Mouse (Mus musculus) kidney, postnatal 10 days (tissue): ENCODE results near the gene Gnb3.
"Not testable (repeated sequence)": the region's sequence is repeated elsewhere in the genome, so short reads cannot be mapped to it uniquely, and the experiment has no call there.

Experiments used
- DNase-seq: peaks from one replicate; pipeline ENCODE4 v3.0.0; 2021; ENCODE audit warnings: mixed read lengths

Gene Gnb3

DNA sequence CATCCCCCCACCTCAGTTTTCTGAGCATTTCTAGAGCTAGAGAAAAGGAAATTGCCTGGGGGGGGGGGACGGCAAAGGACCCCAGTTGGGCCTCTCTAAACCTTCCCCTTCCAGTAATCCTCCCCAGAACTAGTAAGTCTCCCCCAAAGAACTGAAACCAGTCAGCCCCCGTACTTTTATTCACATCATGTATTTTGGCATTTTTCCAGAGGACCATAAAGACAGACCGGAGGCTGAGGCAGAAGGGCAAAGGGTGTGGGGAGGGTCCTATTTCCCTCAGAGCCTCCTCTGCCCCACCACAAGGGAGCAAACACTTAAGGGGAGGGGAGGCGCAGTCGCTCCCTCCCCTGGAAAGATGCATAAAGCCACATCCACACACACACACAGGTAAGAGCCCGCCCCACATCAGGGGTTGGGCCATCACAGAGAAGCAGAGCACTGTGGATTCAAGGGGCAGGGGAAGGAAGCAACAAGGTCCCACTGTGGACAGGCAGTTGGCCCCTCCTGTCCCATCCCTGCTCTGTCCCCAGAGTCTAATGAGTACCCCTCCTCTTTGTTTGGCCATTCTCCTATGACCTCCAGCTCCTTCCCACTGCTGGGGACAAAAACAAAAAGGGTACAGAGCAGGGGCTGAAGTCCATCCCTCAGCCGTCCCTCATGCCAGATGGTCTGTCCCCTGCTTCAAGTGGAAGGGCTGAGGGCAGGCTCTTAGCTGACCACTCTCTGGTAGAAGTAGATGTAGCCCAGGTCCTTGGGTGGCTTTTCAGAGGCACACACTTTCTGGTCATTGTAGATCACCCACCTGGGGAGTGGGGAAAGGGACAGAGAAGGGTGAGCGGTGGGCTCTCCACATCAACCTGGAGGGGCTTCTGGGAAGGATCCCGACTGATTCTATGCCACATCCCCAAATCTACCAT, 25.0 kb downstream of the Gnb3 start:
- DNase-seq = no peak

DNA sequence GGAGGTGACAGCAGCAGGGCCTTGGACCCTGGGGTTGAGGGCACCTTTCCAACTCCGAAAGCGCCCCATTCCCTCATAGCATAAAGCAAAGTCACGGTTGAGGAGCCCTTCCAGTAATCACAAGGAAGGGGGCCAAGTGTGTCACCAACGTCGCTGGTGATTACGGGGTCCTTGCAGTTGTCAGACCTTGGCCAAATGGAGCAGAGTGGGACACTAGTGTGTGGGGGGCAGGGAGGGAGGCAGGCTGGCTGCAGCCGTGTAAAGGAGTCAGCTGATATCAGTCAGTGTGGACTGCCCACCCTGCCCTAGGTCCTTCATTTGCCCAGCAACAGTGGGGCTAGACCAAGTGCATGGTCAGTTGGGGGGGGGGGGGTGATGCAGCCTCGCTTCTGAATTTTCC, 25.6 kb downstream of the Gnb3 start:
- peak; percentile 58 for DNase-seq

- DNase-seq = peak; percentile 94
These were observed 26.1 kb downstream of the Gnb3 start, which contains the start of gene Tpi1 for GRCm38 (mm10) chr6:124813933-124814332. Tpi1 (minus strand) TSS chr6:124814296.

DNA sequence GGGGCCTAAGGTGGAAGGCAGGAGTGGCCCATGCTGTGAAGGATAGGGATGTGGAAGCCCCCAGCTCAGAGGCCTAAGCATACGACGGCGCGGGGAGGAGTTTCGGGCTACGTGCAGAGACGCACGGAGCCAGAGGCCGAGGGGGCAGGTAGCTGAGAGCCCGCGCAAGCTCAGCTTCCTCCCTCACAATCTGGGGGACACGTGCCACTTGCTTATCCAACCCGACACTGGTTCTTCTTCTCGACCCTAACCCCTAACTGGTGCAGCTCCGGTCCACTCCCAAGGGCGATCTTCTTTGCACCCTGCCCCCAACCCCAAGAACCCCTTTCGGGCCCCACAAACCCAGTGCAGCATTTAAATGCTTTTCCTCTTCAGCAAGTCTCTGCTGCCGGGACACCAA, 26.6 kb downstream of the Gnb3 start:
- peak; percentile 79 for DNase-seq

DNA sequence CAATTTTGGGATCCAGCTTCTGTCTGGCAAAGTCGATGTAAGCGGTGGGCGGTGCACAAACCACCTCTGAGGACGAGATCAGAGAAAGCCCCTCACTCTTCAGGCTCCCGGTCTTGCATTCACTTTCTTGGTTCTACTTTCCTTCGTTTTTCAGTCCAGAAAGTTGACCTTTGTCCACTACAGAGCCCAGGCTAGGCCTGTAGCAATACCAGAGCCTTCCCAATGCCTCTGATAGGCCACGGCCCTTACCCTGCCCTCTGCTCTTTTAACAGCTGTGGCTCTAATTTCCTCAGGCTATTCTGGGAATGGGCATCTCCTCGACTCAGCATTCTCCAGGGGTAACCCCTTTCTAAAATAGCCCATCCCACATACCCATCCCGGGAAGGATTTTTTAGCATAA, 27.2 kb downstream of the Gnb3 start:
- DNase-seq = no peak

DNA sequence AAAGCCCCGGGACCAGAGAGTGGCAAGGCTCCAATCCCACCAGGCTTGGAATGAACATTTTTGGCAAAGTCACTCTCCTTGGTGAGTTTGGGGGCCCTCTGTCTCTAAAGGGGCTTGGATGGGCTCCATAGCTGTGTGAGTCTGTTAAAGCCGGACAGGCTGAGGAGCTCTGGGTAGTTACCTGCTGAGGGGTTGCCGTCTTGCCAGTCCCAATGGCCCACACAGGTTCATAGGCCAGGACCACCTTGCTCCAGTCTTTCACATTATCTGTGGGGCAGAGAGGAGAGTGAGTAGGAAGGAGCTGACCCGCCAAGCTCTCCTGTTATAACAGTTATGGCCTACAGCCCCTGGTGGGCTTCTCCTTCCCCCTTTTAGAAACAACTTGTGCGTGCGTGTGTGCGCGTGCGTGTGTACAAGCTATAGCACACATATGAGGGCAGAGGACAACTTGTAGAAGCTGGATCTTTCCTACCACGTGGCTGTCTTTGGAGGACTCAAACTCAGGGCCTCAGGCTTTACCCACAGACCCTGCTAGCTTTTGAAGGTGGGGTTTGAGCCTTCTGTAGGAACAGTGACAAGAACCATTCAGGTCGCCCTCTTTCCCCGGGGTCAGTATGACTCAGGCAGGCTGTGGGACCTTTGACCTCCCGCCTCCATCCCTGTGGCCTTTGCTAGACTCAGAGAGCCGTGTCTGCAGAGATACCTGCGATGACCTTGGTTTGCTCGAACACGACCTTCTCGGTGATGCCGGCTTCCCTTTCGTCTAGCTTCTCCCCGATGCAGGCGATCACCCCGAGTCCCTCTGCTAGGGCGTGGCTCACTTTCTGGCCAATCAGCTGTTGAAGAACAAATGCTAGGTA, 28.1 kb downstream of the Gnb3 start:
- DNase-seq = no peak

GRCm38 (mm10) chr6:124811403-124811665, 28.7 kb downstream of the Gnb3 start:
- no peak for DNase-seq

GRCm38 (mm10) chr6:124810566-124811402, 29.3 kb downstream of the Gnb3 start:
- DNase-seq = not testable (repeated sequence)

DNA sequence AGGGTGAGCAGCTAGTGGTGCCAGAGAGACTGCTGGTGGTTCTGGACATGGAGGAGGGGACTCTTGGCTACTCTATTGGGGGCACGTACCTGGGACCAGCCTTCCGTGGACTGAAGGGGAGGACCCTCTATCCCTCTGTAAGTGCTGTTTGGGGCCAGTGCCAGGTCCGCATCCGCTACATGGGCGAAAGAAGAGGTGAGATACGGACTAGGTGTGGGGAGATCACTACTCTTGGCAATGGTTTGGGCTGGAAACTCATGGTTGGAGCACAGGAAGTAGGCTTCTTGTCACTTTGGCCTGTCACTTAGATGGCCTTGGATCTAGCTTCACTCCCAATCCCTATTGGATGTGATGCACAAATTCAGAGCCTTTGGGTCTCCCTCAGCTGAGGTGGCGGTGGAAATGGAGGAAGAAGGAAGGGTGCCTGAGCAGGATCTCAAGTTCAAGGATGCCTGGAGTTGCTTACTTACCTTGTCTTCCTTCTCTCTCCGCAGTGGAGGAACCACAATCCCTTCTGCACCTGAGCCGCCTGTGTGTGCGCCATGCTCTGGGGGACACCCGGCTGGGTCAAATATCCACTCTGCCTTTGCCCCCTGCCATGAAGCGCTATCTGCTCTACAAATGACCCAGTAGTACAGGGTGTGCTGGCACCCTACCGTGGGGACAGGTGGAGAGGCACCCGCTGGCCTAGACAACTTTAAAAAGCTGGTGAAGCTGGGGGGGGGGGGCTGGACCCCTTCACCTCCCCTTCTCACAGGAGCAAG, 30.1 kb downstream of the Gnb3 start:
- no peak for DNase-seq

GRCm38 (mm10) chr6:124809052-124809774, 30.9 kb downstream of the Gnb3 start:
- peak; percentile 92 for DNase-seq

- peak; percentile 90 for DNase-seq
These were observed 31.6 kb downstream of the Gnb3 start, which contains the start of gene Spsb2 for GRCm38 (mm10) chr6:124808358-124809012. Spsb2 (plus strand) TSS chr6:124808661.

- no peak for DNase-seq
These were observed 32.1 kb downstream of the Gnb3 start for GRCm38 (mm10) chr6:124807986-124808357.

DNA sequence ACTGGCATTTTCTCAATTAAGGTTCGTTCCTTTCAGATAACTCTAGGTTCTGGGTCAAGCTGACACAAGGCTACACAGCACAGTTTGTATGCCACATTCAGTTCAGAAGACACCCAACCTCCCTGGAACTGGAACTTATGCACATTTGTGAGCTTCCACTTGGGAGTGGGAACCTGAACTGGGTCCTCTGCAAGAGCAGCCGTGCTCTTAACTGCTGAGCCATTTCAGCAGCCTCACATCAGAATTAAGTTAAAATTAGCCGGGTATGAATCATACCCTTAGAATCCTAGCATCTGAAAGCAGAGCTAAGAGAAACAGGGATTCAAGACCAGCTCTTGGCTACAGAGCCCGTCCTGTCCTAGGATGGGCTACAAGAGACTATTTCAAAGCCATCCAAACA, 32.7 kb downstream of the Gnb3 start:
- no peak for DNase-seq

DNA sequence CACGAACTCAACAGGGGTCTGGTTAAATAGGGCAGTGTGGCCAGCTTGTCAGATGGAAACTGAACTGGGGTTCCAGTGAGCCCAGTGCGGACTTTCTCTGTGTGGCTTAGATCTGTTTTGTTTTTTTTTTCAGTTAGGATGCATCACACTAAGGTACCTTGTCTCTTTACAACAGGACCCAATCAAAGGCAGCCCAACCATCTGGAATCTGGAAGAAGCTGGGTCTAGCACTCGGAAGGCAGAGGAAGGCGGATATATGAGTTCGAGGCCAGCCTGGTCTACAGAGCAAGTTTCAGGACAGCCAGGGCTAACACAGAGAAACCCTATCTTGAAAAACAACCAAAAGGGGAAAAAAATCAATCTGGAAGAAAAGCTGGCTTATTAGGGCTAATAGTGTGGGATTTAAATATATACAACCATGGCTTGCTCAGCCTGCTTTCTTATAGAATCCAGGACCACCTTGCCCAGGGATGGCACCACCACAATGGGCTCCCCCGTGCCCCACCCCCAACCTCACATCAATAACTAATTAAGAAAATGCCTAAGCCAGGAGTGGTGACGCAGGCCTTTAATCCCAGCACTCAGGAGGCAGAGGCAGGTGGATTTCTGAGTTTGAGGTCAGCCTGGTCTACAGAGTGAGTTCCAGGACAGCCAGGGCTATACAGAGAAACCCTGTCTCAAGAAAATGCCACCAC, 33.5 kb downstream of the Gnb3 start:
- DNase-seq = no peak

- DNase-seq = peak; percentile 98
These were observed 34.4 kb downstream of the Gnb3 start for GRCm38 (mm10) chr6:124805341-124806321.

DNA sequence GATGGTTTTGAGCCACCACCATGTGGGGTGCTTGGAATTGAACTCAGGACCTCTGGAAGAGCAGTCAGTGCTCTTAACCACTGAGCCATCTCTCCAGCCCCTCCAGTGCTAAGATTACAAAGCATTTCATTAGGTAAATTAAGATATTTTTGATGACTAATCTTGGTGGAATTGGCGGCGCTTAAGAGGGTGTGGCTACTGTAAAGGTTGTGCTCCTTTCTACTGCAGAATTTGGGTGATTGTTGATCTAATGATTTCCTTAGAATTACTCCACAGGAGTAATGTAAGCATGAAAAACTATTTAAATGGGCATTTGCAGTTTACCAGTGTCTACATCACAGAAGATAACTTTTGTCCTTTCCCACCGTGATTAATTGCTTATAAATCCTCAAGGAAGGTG, 35.7 kb downstream of the Gnb3 start:
- DNase-seq = no peak

GRCm38 (mm10) chr6:124803691-124804090, 36.4 kb downstream of the Gnb3 start:
- DNase-seq = not testable (repeated sequence)

DNA sequence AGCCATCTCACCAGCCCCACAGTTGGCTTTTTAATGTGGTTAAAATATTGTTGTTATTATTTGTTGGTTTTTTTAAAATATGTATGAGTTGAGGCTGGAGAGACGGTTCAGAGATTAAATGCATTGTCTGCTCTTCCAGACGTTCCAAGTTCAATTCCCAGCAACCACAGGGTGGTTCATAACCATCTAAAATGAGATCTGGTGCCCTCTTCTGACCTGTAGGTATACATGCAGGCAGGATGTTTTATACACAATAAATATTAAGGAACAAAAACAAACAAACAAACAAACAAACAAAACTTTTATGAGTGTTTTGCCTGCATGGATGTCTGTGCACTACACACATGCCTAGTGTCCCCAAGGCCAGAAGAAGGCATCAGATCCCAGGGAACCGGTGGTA, 37.0 kb downstream of the Gnb3 start:
- no peak for DNase-seq

GRCm38 (mm10) chr6:124802400-124802799, 37.7 kb downstream of the Gnb3 start:
- not testable (repeated sequence) for DNase-seq
